Mouse (Mus musculus): ENCODE measurements around the gene Rcc1. TPM values are rescaled to one million over a fixed set of nuclear protein-coding genes. Genes with fewer than 3 reads are reported as not detected.

Gene Rcc1
- polyA plus RNA-seq, 1 experiment from 2014 or later: 73.0 TPM

GRCm38 (mm10) chr4:132350123-132350740, 3.2 kb downstream of the Rcc1 start:
- H3K4me2 ChIP-seq (ENCODE audit: low read depth, low read length): no peak overlapping the region
- no peak for ATAC-seq (ENCODE audit: low read depth)
- no peak overlapping the region for H3K4me3 ChIP-seq (ENCODE audit: low read length)
- no peaks in the 10 kb centered on the region for H3K9me3 ChIP-seq (ENCODE audit: control insufficient read depth, low read length)
- H3K27me3 ChIP-seq (ENCODE audit: control insufficient read depth, insufficient read depth, low read depth, low read length): no peaks in the 10 kb centered on the region
- H3K36me3 ChIP-seq (ENCODE audit: control insufficient read depth, insufficient read depth, low read length): peaks cover 9% of the 10 kb centered on the region; the same call in 1 of the 2 replicates
- peaks cover 14% of the 10 kb centered on the region; the same call in 1 of the 2 replicates for H3K4me1 ChIP-seq (replicated peaks; ENCODE audit: control insufficient read depth, insufficient read depth, low read length)
- H3K9ac ChIP-seq (ENCODE audit: low read length): no peak overlapping the region
- no peak overlapping the region for H3K27ac ChIP-seq (ENCODE audit: low read length)
- WGBS: 39% methylated on average over 2 of the region's 2 CpGs

GRCm38 (mm10) chr4:132349495-132350122, 3.8 kb downstream of the Rcc1 start:
- ATAC-seq (ENCODE audit: low read depth): no peak
- no peak overlapping the region for H3K4me3 ChIP-seq (ENCODE audit: low read length)
- no peaks in the 10 kb centered on the region for H3K9me3 ChIP-seq (ENCODE audit: control insufficient read depth, low read length)
- H3K4me1 ChIP-seq (replicated peaks; ENCODE audit: control insufficient read depth, insufficient read depth, low read length): peaks cover 17% of the 10 kb centered on the region
- no peak overlapping the region for H3K4me2 ChIP-seq (ENCODE audit: low read depth, low read length)
- peaks cover 9% of the 10 kb centered on the region; the same call in 1 of the 2 replicates for H3K36me3 ChIP-seq (ENCODE audit: control insufficient read depth, insufficient read depth, low read length)
- no peak overlapping the region for H3K9ac ChIP-seq (ENCODE audit: low read length)
- no peaks in the 10 kb centered on the region for H3K27me3 ChIP-seq (ENCODE audit: control insufficient read depth, insufficient read depth, low read depth, low read length)
- 60% methylated on average over 3 of the region's 3 CpGs for WGBS
- H3K27ac ChIP-seq (ENCODE audit: low read length): no peak overlapping the region

- H3K9ac ChIP-seq (ENCODE audit: low read length): no peak overlapping the region
- peaks cover 32% of the 10 kb centered on the region for H3K4me1 ChIP-seq (replicated peaks; ENCODE audit: control insufficient read depth, insufficient read depth, low read length)
- H3K36me3 ChIP-seq (ENCODE audit: control insufficient read depth, insufficient read depth, low read length): peaks cover 9% of the 10 kb centered on the region; the same call in 1 of the 2 replicates
- no peaks in the 10 kb centered on the region for H3K27me3 ChIP-seq (ENCODE audit: control insufficient read depth, insufficient read depth, low read depth, low read length)
- H3K4me3 ChIP-seq (ENCODE audit: low read length): no peak overlapping the region
- H3K4me2 ChIP-seq (ENCODE audit: low read depth, low read length): no peak overlapping the region
- 56% methylated on average over 3 of the region's 3 CpGs for WGBS
- H3K27ac ChIP-seq (ENCODE audit: low read length): no peak overlapping the region
- no peaks in the 10 kb centered on the region for H3K9me3 ChIP-seq (ENCODE audit: control insufficient read depth, low read length)
- no peak for ATAC-seq (ENCODE audit: low read depth)
Measured at GRCm38 (mm10) chr4:132346661-132347060, 6.7 kb downstream of the Rcc1 start.

- Histone ChIP-seq H3K4me1 (replicated peaks; ENCODE audit: control insufficient read depth, insufficient read depth, low read length) (peaks cover 29% of the 10 kb centered on the region), H3K27me3 (ENCODE audit: control insufficient read depth, insufficient read depth, low read depth, low read length) (no peaks in the 10 kb centered on the region), H3K36me3 (ENCODE audit: control insufficient read depth, insufficient read depth, low read length) (peaks cover 9% of the 10 kb centered on the region; the same call in 1 of the 2 replicates), H3K4me3 (ENCODE audit: low read length) (no peak overlapping the region), H3K9me3 (ENCODE audit: control insufficient read depth, low read length) (no peaks in the 10 kb centered on the region), H3K27ac (ENCODE audit: low read length) (no peak overlapping the region), H3K4me2 (ENCODE audit: low read depth, low read length) (no peak overlapping the region), H3K9ac (ENCODE audit: low read length) (no peak overlapping the region)
- no peak for ATAC-seq (ENCODE audit: low read depth)
- 78% methylated on average over 4 of the region's 4 CpGs for WGBS
Measured at GRCm38 (mm10) chr4:132346261-132346660, 7.1 kb downstream of the Rcc1 start.

- 37% methylated on average over 5 of the region's 5 CpGs for WGBS
- H3K4me2 ChIP-seq (ENCODE audit: low read depth, low read length): no peak overlapping the region
- peaks cover 26% of the 10 kb centered on the region for H3K4me1 ChIP-seq (replicated peaks; ENCODE audit: control insufficient read depth, insufficient read depth, low read length)
- no peak overlapping the region for H3K9ac ChIP-seq (ENCODE audit: low read length)
- H3K27ac ChIP-seq (ENCODE audit: low read length): peak overlapping the region; percentile 6; the same call in 1 of the 2 replicates
- no peak overlapping the region; the same call in 1 of the 2 replicates for H3K4me3 ChIP-seq (ENCODE audit: low read length)
- H3K36me3 ChIP-seq (ENCODE audit: control insufficient read depth, insufficient read depth, low read length): peaks cover 5% of the 10 kb centered on the region; the same call in 1 of the 2 replicates
- no peak for ATAC-seq (ENCODE audit: low read depth)
- no peaks in the 10 kb centered on the region for H3K27me3 ChIP-seq (ENCODE audit: control insufficient read depth, insufficient read depth, low read depth, low read length)
- no peaks in the 10 kb centered on the region for H3K9me3 ChIP-seq (ENCODE audit: control insufficient read depth, low read length)
Measured at GRCm38 (mm10) chr4:132345843-132346212, 7.6 kb downstream of the Rcc1 start.

GRCm38 (mm10) chr4:132345135-132345842, 8.1 kb downstream of the Rcc1 start:
- WGBS: under 1% methylated on average over 68 of the region's 83 CpGs
- no peaks in the 10 kb centered on the region for H3K36me3 ChIP-seq (ENCODE audit: control insufficient read depth, insufficient read depth, low read length)
- H3K9ac ChIP-seq (ENCODE audit: low read length): peak overlapping the region; percentile 89
- peak overlapping the region; percentile 89 for H3K4me2 ChIP-seq (ENCODE audit: low read depth, low read length)
- peak overlapping the region; percentile 88 for H3K4me3 ChIP-seq (ENCODE audit: low read length)
- no peaks in the 10 kb centered on the region for H3K27me3 ChIP-seq (ENCODE audit: control insufficient read depth, insufficient read depth, low read depth, low read length)
- no peaks in the 10 kb centered on the region for H3K9me3 ChIP-seq (ENCODE audit: control insufficient read depth, low read length)
- H3K27ac ChIP-seq (ENCODE audit: low read length): peak overlapping the region; percentile 60
- H3K4me1 ChIP-seq (replicated peaks; ENCODE audit: control insufficient read depth, insufficient read depth, low read length): peaks cover 26% of the 10 kb centered on the region
- peak; percentile 93 for ATAC-seq (ENCODE audit: low read depth)

- Histone ChIP-seq H3K4me3 (ENCODE audit: low read length) (peak overlapping the region; percentile 88), H3K27ac (ENCODE audit: low read length) (no peak overlapping the region), H3K4me1 (replicated peaks; ENCODE audit: control insufficient read depth, insufficient read depth, low read length) (peaks cover 26% of the 10 kb centered on the region), H3K9ac (ENCODE audit: low read length) (peak overlapping the region; percentile 89), H3K4me2 (ENCODE audit: low read depth, low read length) (peak overlapping the region; percentile 89), H3K9me3 (ENCODE audit: control insufficient read depth, low read length) (no peaks in the 10 kb centered on the region), H3K36me3 (ENCODE audit: control insufficient read depth, insufficient read depth, low read length) (peaks cover 2% of the 10 kb centered on the region; the same call in 1 of the 2 replicates), H3K27me3 (ENCODE audit: control insufficient read depth, insufficient read depth, low read depth, low read length) (no peaks in the 10 kb centered on the region)
- WGBS: 3% methylated on average over 13 of the region's 13 CpGs
- ATAC-seq (ENCODE audit: low read depth): 0 out of 2 replicates have a peak, but pooled peaks have one; percentile 13
Measured at GRCm38 (mm10) chr4:132344403-132345134, 8.8 kb downstream of the Rcc1 start.

- no peak for ATAC-seq (ENCODE audit: low read depth)
- Histone ChIP-seq H3K4me1 (replicated peaks; ENCODE audit: control insufficient read depth, insufficient read depth, low read length) (peaks cover 26% of the 10 kb centered on the region), H3K9ac (ENCODE audit: low read length) (no peak overlapping the region), H3K27me3 (ENCODE audit: control insufficient read depth, insufficient read depth, low read depth, low read length) (no peaks in the 10 kb centered on the region), H3K9me3 (ENCODE audit: control insufficient read depth, low read length) (no peaks in the 10 kb centered on the region), H3K27ac (ENCODE audit: low read length) (no peak overlapping the region), H3K4me2 (ENCODE audit: low read depth, low read length) (no peak overlapping the region), H3K4me3 (ENCODE audit: low read length) (no peak overlapping the region), H3K36me3 (ENCODE audit: control insufficient read depth, insufficient read depth, low read length) (peaks cover 26% of the 10 kb centered on the region)
- 90% methylated on average over 3 of the region's 3 CpGs for whole genome bisulfite sequencing
Measured at GRCm38 (mm10) chr4:132341451-132341850, 12.0 kb downstream of the Rcc1 start.
